Mouse (Mus musculus) gastrocnemius, postnatal 36 days (tissue): ENCODE results near the gene Kansl3. TPM values are rescaled to one million over a fixed set of nuclear protein-coding genes. Genes with fewer than 3 reads are reported as not detected.

ENCODE experiments used
- DNase-seq, 2 experiments: peaks; one replicate each; pipeline ENCODE4 v3.0.0; 2022
- intact Hi-C: fragments of 180-260 bp; cut with DNase I; formaldehyde crosslinking; loops from one replicate; pipeline ENCODE4 v1.15.1; 2025
- microRNA-seq, 2 experiments: library from miRNA; unstranded; fragments of <30 nt; microRNA quantifications; one replicate each; pipeline ENCODE4 v1.2.0; 2021
- total RNA-seq, 2 experiments: library from RNA; stranded (reverse); gene quantifications; 2 replicates each; pipeline ENCODE4 v1.2.3; 2021

The Kansl3 gene
- total RNA-seq, 2 experiments from 2014 or later, result 36.1 to 39.1 TPM

DNA sequence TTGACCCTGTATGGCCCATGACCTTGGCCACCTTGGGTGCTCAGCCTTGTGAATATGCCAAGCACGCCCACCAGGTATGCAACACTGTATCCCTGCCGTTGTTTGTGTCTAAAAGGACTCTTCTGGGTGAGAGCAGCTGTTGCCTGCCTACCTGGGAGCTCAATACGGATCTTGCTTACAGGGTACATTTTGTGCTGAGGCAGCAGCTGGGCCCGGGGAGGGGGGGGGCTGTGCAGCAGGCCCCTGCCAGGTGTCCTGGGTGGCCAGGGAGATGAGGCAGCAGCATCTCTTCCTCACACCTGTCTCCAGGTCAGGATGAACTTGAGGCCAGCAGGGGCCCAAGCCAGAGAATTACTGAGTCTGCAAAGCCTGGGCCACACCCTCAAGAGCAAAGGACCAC lies 70.9 kb downstream of the Kansl3 start:
- intact Hi-C loops, result no loop called here
- DNase-seq, result no peak

DNA sequence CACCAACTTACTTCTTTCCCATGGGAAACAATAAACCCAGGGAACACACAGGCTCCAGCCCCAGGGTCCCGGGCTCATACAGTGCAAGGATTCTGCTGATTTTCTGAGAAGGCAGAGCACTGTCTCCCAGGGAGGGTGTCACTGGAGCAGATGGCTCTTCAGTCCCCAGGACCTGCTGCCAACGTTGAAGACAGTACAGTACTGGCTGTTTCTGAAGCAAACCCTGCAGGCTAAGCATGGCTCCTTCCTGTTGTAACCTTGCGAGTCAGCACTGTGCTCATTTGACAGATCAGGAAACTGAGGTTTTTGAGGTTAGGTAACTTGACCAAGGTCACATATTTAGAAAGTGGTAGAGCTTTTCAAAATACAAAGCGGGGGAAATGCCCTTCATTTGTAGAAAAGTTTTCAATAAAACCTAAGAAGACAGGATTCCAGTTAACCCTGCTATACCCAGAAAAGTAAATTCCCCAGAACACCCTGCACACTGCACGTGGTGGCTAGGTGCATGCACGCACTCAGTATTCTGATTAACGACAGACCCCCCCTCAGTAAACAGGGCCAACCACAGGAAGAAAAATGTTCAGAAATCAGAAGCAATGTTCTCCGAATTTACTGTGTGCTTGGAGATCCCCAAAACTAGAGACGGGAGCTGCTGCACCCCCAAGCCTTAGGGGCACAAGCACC lies 72.4 kb downstream of the Kansl3 start:
- DNase-seq, result no peak
- intact Hi-C loops, result no loop called here

DNA sequence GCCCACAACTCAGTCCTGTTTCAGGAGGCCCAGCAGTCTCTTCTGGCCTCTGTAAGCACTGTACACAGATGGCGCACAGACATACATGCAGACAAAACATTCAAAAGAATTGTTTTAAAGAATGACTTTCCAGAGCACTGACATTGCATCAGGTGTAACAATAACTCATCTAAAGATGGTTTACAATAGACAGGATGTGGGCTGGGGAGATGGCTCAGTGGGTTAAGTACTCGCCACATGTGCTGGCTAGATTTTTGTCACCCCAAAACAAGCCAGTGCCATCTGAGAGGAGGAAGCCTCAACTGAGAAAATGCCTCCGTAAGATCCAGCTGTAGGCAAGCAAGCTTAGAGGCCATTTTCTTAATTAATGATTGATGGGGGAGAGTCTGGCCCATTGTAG lies 74.6 kb downstream of the Kansl3 start:
- DNase-seq, result no peak
- intact Hi-C loops, result no loop called here

GRCm38 (mm10) chr1:36293470-36293869 lies 75.5 kb downstream of the Kansl3 start:
- DNase-seq, result no peak
- intact Hi-C loops, result no loop called here

Small RNA genes within 50 kb of the gene (microRNA-seq; reads per million reads assigned to microRNA genes)
- gene Mir6898, result 0 reads per million in 2 experiments

Other genes with a start within 250 kb of the Kansl3 start
- 10 to 100 TPM; 18.2 to 24.1 TPM for gene Uggt1, start 124.5 kb downstream of the Kansl3 start, total RNA-seq
- gene Neurl3, start 94.5 kb downstream of the Kansl3 start, total RNA-seq, result under 1 TPM; 0.31 to 0.72 TPM
- 10 to 100 TPM; 10.7 to 11.8 TPM for gene Arid5a, start 61.4 kb downstream of the Kansl3 start, total RNA-seq
- not detected for gene Fer1l5, start 3.1 kb upstream of the Kansl3 start, total RNA-seq
- gene Lman2l, start 76.1 kb upstream of the Kansl3 start, total RNA-seq, result 10 to 100 TPM; 16.5 to 19.0 TPM
- 1 to 10 TPM; 7.0 to 7.1 TPM for gene Cnnm4, start 102.4 kb upstream of the Kansl3 start, total RNA-seq
- gene Cnnm3, start 142.7 kb upstream of the Kansl3 start, total RNA-seq, result 10 to 100 TPM; 10.8 to 12.2 TPM
- gene Ankrd23, start 167.7 kb upstream of the Kansl3 start, total RNA-seq, result 1,000 to 10,000 TPM; 2,677 to 2,859 TPM
- 1,000 to 10,000 TPM; 1,257 to 1,260 TPM for gene Gm42417, start 170.2 kb upstream of the Kansl3 start, total RNA-seq
- 1 to 10 TPM; 7.8 to 8.5 TPM for gene Ankrd39, start 178.3 kb upstream of the Kansl3 start, total RNA-seq
- gene Sema4c, start 189.2 kb upstream of the Kansl3 start, total RNA-seq, result 1 to 10 TPM; 6.3 to 7.4 TPM